Mouse (Mus musculus) mesoderm, embryonic 11.5 days (tissue): Measurements from ENCODE around the gene Cyp2d40.
A peak's percentile ranks its signal among the peaks of the same experiment; 100 is the strongest.
"Not testable (repeated sequence)": the region's sequence is repeated elsewhere in the genome, so short reads cannot be mapped to it uniquely, and the experiment has no call there.

Experiments used
- DNase-seq: peaks from one replicate; pipeline ENCODE4 v3.0.0-alpha.2; 2012; ENCODE audit warnings: low read depth, low spot score

The Cyp2d40 gene

DNA sequence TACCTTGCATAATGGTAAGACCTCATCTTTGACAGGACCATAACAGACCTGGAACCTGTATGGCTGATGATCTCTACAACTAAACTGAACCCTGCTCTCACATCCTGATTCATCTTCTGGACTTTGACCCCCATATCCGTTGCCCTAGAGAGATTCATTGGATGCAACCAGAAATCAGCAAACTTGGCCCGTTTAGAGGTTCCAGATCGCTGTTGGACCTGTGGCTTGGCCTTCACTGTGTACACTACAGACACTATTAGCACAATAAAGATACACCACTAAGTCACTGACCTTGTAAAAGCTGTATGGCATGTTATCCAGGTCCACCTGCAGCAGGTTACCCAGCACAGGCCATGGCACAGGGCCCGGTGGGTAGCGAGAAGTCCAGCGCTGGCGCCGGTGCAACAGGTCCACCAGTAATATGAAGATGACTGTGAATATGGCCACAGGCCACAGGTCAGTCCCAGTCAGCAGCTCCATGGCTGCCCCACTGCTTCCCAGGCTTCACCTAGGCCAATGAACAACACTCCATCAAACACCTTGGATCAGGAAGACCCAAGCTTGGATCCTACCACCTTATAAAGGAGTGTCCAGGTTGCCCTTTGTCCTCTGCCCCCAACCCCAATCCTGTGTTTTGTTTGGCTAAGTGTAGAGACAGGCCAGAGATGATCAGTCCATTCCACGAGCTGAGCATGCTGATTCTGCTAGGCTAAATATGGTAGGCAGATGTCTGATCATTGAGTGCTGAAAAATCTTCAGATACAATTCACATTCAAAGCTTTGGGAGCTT lies at the start of gene Cyp2d40:
TSS of gene Cyp2d40 (minus strand) at position 553 of the 790 bp plus-strand sequence.
- DNase-seq = no peak

DNA sequence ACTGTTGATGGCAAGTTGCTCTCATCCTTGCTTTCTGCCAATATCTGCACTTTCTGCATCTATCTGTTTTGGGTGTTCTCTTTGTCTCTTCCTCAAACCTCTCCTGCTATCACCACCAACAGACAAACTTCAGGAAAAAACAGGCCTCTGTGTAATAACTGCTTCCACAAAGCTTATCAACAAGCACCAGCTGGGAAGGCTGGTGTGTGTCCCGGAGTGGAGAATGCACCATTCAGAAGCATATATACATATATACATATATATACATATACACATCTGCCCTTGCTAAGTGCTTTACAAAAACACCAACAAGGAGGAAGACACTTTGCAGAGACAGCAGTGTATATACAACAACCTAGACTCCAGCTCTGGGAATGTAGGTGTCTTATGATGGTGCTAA lies 46.6 kb upstream of the Cyp2d40 start:
- DNase-seq = no peak

DNA sequence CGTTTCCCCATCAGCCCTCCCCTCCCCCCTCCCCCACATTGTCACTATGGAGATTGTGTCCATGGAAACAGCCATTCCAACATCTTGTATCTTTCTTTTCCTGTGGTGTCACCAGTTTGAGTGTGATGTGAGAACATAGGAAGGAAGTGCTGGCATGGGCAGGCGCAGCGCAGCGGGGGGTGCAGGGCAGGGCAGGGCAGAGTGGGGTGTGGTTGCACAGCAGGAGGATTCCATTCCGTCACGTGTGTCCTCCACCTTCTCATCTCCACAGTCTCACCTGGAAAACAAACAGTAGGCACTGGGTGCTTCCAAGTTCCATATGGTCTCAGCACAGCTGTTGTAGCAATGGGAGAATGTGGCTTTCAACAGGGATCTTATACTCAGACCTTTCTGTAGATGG lies 45.5 kb upstream of the Cyp2d40 start:
- no peak for DNase-seq

DNA sequence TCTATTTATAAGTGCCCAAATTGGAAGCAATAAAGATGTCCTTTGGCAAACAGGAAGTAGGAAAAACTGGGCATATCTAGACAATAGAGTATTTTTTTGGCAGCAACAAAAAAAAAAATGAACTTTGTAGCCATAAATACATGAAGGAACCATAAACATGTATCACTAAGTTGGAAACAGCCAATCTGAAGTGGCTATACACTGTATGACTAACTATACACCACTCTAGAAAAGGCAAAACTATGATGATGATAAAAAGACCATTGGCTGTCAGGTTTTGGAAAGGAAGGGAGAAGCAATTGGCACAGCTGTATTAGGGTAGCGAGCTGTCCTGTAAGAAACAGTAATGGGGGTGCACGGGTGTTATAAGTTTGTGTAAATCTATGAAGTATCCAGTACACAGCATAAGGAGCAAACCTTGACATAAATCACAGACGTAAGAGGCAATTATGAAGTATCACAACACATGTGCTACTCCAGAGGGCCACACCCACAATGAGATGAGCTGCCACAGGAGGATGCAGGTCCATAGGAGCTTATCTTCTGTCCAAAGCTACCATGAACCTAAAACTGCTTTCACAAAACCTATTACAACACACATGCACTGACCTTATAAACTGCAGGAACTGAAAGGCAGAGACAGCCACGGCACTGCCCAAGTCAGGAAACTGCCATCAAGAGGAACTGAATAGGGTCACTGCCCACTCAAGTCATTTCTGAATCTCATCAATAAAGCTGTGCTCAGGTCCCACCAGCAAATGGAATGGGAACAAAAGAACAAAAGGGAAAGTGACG lies 43.2 kb upstream of the Cyp2d40 start:
- DNase-seq = no peak

DNA sequence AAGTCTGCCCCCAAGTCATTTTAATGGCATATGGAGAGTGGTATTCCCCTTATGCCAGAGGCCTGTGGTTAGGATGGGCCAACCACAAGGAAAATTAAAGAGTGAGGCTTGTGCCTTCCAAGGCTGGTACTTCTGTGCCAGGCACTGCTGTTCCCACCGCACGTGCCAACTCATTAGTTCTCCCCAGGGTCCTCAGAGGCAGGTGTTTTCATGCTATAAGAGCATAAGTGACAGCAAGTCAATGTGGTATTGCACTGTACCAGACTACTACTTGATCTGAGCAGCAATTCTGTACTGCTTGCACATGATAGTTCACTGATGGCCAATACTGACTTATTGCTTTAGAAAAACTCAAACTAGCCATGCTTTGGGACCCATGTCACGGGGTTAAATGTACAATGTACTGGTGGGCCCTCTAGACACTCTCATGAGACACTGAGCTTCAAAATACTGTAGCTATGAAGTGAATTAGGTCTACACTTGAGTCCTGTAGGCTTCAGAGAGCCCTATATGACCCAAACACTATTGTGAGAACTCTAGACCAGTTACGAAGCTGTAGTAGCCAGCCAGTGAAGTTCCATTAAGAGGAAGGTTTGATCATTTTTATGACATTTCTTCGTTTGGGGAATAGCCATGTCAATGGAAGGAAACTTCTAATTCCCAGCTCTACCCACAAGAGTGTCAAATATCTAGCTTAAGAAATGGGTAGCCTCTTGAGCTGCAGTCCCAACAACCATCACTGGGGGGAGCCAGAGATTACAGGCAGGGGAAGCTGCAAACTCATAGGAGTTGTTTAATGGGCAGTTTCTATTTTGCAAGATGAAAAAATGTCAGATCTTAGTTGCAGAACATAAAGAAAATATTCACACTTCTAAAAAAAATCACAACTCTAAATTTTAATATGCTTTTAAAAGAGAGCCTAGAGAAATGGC lies 41.0 kb upstream of the Cyp2d40 start:
- peak; percentile 75 for DNase-seq

DNA sequence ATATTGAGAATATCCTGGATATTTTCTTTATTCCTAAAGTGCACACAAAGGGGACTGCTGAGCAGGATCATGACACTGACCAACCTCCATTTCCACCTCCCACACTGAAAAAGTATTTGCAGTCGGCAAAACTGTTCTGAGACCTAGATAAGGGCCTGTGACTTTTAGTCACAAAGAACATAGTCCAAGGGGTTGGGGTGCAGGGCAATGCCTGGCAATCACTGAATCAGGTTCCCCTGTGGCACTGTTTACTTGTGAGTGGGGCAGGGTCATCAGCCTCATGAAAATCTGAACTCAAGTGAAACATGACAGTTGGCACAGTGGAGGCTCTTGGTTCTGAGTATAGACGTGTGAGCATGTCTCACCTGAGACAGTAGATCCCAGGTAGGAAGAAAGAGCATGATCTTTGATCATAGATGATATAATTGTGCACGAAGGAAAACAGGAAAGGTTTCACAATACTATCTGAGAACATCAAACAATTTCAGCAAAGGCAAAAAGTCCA lies 32.0 kb upstream of the Cyp2d40 start:
- no peak for DNase-seq

DNA sequence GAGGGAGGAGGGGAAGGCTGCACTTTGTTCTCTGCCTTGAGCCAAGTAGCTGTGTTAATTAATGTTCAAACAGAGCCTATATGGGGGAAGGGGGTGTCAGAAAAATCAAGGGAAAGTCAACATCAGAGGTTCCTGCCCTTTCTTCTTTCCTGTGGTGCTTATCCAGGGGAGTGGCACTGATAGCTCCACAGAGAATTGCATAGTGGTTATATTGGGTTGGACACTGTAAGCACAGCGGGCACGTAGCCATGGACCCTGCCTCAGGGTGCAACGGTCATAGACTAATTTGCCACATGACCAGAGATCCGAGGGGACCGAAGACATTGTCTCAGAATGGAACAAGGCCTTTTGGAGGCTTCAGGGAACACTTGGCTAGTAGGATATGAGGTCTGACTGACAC lies 30.3 kb upstream of the Cyp2d40 start, which contains the start of gene Cyp2d26:
TSS of gene Cyp2d26 (minus strand) at position 18 of the 400 bp plus-strand sequence.
- DNase-seq = no peak

DNA sequence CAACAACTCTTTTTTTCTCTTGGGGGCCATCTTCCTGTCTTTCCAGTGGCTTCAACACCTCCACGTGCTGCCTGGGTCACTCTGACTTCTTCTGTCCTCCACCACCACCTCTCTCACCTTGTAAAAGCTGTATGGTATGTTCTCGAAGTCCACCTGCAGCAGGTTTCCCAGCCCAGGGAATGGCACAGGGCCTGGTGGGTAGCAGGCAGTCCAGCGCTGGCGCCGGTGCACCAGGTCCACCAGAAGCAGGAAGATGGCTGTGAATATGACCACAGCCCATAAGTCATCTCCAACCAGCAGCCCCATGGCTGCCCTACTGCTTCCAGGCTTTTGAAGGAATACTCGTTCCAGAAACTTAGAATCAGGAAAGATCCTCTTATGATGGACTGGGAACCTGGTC lies 29.9 kb upstream of the Cyp2d40 start:
- DNase-seq = no peak

DNA sequence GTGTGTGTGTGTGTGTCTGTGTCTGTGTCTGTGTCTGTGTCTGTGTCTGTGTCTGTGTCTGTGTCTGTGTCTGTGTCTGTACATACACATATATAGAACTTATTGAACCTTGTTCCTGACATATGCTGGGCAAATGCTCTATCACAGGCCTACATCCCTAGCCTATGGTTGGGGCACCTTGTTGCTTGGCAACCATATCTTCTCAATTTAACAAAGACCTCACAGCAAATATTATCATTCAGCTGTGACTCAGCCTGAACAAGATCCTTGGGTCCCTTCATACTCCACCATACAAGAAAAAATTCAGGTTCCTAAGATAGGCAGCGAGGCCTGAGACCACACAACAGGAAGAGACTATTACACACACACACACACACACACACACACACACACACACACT lies 29.5 kb upstream of the Cyp2d40 start:
- DNase-seq = no peak

DNA sequence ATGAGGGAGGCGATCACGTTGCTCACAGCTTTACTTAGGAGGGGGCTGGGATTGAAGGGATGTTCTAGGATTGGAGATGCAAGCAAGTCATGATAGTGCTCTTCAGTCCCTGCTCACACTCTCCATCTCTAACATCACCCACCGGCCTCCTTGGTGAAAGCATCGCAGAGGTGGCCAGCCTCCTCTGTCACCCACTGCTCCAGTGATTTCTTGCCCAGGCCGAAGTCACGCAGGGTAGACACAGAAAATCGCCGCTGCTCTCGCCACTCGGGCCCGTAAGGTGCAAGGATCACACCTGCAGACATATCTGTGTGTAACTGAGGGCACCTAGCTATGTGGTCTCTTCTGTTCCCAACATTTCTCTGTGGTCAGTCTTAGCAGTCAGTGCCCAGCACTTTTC lies 28.6 kb upstream of the Cyp2d40 start:
- no peak for DNase-seq

DNA sequence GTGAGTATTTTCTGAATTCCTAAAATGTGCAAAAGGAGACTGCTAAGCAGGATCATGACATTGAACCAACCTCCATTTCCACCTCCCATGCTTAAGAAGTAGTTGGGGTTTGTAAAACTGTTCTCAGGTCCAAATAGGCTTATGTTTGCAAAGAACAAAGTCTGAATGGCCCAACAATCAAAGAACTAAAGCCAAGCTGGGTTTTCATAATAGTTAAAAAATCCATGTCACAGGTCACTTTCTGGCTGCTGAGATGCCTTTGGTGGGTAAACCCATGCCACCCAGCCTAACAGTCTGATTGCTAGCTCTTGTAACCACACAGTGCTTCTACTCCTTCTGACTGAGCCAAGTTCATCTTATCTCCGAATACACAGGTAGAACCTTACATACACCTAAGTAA lies 20.6 kb upstream of the Cyp2d40 start:
- DNase-seq = no peak

DNA sequence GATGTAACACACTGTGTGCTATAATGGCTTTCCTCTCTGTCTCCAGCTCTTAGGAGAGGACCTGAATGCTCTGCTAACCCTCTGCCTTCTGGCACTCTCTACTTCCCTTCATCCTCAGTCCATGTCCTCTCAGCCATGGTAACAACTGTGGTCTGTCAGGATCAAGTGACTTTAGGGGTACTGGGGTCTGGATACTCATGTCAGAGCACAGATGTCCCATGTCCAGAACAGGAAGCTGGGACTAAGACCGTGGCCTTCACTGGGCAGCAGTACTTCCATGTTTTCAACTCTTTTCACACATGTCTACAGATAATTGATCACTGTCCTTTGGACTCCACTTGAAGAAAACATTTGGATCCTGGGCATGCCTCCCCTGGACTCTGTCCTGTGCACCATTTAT lies 19.8 kb upstream of the Cyp2d40 start:
- no peak for DNase-seq

DNA sequence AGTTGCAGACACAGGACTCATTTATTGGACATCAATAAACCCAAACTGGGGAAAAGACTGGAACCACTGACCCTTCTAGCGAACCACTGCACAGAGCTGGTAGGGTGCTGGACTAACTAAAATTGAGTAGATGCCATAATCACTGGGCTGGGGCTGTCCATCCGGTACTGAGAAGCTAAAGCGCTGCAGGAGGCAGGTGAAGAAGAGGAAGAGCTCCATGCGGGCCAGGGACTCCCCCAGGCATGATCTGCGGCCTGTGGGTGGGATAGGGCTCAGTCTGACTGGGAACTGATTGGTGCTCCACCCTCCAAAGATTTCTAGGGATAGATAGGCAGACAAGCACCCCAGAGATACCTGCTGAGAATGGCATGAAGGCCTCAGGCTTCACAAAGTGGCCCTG lies 13.9 kb upstream of the Cyp2d40 start:
- not testable (repeated sequence) for DNase-seq

DNA sequence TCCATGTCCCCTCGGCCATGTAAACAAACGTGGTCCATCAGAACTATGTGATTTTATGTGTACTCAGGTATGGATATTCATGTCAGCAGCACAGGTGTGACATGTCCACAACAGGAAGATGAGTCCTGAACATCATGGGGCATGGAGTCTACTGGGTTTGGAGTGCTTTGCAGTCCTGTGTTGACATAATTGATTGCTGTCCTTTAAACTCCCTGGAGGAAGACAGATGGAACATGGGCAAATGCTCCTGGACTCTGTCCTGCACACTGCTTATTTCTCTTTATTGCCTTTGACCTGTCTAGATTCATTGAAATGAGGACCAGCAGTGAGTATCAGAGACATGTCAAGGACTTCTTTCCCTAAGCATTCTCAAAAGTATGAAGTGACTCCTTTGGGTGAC lies 2.0 kb upstream of the Cyp2d40 start:
- DNase-seq = no peak

DNA sequence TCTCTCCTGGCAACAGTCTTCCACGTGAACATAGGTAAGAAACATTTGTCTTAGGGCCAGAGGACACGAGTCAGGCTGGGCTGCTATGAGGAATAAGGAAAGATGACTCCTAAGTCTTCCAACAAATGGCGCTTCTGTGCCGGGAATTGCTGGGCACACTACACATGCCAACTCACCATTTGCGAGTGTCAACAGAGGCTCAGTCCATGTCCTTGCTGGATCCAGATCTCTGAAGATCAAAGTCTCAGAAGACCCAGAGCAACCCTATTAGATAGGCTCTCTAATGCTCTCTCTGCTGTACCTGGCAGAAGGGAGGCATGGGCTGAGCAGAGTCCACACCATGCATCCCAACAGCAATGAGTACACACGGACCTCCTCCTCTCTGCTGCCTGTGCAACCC lies 898 bp upstream of the Cyp2d40 start:
- DNase-seq = no peak

DNA sequence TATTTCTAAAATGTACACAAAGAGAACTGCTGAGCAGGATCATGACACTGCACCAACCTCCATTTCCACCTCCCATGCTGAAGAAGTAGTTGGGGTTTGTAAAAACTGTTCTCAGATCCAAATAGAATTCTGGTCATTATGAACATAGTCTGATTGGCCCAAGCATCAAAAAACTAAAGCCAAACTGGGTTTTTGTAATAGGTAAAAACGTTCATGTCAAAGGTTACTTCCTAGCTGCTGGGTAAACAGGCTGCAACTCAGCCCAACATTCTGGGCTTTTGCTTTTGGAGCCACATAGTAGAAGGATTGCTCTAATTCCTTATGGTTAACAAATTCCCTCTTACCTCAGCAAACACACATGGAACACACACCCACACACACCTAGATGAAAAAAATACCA lies 15.8 kb downstream of the Cyp2d40 start:
- DNase-seq = no peak

DNA sequence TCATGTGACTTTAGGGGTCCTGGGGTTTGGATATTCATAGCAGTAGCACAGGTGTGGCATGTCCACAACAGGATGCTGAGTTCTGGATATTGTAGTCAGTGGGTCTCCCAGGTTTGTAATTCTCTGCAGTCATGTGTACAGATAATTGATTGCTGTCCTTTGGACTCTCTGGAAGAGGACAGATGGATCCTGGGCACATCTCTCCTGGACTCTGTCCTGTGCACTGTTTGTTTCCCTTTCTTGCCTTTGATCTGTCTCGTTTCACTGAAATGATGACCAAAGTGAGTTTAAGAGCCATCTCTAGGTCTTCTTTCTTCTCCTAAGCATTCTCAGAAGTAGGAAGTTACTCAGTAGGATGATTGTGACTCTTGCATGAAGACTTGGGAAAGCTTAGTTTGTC lies 16.5 kb downstream of the Cyp2d40 start:
- DNase-seq = no peak

DNA sequence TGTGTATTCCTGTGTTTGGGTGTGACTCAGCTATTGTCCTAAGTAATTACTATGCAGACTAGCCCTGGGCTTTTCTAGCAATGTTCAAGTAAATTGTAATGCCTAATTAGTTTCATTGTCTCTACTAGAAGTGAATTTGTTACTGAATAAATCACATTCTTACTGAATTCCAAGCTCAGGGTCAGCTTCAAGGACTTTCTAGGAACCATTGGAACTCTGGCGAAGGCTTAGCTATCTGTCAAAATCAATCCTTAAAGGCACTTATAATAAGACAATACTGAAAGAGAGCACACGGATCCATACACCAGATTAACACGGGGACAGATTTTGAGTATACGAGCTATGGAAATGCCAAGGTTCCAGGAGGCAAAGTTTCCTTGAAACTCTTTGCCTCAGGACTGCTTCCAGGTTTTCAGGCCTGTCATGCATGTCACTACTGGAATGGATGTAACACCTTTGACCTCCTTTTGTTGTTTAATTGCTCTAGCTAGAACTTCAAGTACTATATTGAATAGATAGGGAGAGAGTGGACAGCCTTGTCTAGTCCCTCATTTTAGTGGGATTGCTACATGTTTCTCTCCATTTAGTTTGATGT lies 30.6 kb downstream of the Cyp2d40 start:
- not testable (repeated sequence) for DNase-seq
